Mouse (Mus musculus) MEL-GATA-1-ER (cell line): ENCODE results near the gene Mcpt2.
A peak's percentile ranks its signal among the peaks of the same experiment; 100 is the strongest.
"Not testable (repeated sequence)": the region's sequence is repeated elsewhere in the genome, so short reads cannot be mapped to it uniquely, and the experiment has no call there.

Experiments used
- DNase-seq: peaks from one replicate; pipeline ENCODE4 v3.0.0-alpha.2; 2012; ENCODE audit warnings: low read depth; ENCODE audit errors: extremely low read depth

Gene Mcpt2

GRCm38 (mm10) chr14:56041792-56042191 is at the start of gene Mcpt2:
Mcpt2 (plus strand) TSS chr14:56042041.
- peak; percentile 58 for DNase-seq

DNA sequence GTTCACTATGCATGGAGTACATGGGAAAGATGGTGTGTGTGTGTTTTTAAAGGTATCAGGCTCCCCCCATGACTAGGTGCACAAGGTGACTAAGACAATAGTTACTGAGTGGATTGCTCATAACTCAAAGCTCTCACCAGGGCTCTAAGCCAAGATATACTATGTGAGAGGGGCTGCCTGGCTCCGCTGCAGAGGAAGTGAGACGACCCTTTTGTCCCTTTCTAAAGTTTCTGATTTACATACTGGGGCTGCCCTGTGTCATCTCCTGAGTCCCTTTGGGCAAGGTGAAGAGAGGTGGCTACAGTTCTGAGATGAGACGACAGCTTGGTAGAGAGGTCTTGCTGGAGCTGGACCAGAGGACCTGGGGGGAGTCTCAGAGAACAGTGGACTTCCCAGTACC is 28.7 kb upstream of the Mcpt2 start:
- DNase-seq = no peak

GRCm38 (mm10) chr14:56013924-56014323 is 27.9 kb upstream of the Mcpt2 start:
- peak; percentile 74 for DNase-seq

DNA sequence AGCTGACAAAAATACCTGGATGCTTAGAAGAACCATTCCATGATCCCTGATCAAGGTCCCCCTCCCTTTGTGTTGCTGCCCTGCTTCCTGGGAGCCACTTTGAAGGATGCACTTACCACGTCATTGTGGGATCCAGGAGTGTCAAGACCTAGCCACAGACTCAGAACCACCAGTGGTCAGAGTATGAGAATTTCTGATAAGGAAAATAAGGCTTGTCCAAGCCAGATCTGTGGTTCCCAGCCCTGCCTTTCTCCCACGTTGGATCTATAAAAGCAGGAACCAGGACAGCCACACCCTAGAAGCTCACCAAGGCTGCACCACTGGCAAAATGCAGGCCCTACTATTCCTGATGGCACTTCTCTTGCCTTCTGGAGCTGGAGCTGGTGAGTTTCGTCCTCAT is 24.2 kb upstream of the Mcpt2 start, which contains the start of gene Mcpt1:
TSS of gene Mcpt1 (plus strand) at position 301 of the 400 bp plus-strand sequence.
- DNase-seq = not testable (repeated sequence)

DNA sequence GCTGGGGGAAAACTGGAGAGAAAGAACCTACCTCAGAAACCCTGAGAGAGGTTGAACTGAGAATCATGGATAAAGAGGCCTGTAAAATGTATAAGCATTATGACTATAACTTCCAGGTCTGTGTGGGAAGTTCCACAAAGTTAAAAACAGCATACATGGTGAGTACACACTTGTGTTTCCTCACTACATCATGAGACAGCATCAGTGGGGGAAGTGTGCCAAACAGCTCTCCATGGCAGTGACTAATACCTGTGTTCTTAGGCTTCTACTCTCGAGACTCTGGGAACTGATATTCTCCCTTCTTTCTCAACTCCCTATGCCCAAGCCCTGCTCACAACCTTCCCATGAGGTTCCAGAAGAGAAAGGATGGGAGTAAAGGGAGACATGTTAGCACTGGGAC is 22.4 kb upstream of the Mcpt2 start:
- no peak for DNase-seq

- DNase-seq = not testable (repeated sequence)
Measured at GRCm38 (mm10) chr14:56021305-56021704, 20.5 kb upstream of the Mcpt2 start.

DNA sequence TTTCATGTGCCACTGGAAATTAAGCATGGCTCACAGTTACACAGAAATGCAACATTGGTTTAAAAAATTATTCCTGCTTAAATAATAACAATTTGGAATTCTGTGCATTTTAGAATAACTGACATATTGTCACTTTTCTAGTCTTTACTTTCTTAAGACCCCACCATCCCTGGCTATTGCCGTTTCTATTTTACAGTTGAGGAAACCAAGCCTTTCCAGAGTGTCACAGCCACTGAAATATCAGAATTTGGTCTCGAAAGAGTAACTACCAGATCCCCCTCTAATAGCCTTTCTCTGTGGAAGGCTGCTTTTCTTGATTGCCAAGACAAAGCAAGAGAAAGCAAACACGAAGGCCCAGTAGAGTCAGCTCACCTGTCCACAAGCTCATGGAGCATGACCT is 11.4 kb upstream of the Mcpt2 start, which contains the start of gene Mcpt9:
TSS of gene Mcpt9 (minus strand) at position 101 of the 400 bp plus-strand sequence.
- DNase-seq = not testable (repeated sequence)

GRCm38 (mm10) chr14:56034433-56034832 is 7.4 kb upstream of the Mcpt2 start:
- DNase-seq = no peak

- DNase-seq = peak; percentile 19
Measured at GRCm38 (mm10) chr14:56055408-56055807, 13.6 kb downstream of the Mcpt2 start.

DNA sequence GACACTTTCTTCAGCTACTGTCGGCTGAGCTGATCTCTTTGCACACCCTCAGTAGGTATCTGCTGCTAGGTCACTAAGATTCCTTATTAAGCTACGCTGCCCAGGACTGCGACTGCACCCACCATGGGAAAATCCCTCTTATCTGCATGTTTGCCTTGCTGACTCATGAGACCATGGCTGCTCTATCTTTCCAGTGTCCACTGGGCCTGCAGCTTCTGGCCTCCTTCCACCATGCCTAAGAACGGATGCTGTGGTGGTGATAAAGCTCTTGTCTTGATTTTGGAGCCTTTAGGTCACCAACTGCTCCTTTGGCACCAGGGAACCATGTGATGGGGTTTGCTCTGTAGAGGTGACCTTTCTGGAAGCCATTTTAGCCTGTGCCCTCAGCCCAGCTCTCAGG is 15.9 kb downstream of the Mcpt2 start:
- no peak for DNase-seq

DNA sequence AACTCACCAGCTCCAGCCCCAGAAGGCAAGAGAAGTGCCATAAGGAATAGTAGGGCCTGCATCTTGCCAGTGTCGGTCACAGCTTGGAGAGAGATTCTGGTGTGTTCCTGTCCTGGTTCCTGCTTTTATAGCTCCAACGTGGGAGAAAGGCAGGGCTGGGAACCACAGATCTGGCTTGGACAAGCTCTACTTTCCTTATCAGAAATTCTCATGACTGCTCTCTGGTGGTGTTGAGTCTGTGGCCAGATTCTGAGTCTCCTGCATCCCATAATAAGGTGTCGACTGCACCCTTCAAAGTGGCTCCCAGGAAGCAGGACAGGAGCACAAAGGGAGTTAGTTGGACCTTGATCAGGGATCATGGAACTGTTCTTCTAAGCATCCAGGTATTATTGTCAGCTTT is 20.4 kb downstream of the Mcpt2 start, which contains the start of gene Mcpt4:
TSS of gene Mcpt4 (minus strand) at position 101 of the 400 bp plus-strand sequence.
- DNase-seq = not testable (repeated sequence)

GRCm38 (mm10) chr14:56082016-56082415 is 40.2 kb downstream of the Mcpt2 start:
- no peak for DNase-seq

DNA sequence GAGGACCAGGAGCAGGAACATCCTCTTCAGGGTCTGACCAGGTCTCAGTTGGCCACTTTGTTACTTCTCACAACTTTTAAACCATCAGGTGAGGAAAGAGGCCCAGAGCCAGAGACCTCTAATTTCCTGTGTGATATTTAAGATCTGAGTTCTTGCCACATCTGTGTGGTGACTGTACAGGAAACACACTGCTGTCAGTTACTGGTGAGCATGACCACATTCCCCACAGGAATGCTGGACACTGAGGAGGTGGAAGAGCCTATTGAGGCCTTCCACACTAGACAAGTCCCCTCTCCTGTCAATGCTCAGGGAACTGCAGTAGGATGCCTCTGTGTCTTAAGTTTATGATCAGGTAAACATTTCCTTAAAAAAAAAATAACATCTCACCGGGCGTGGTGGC is 43.3 kb downstream of the Mcpt2 start, which contains the start of gene Mcpt8:
TSS of gene Mcpt8 (minus strand) at position 107 of the 400 bp plus-strand sequence.
- DNase-seq = no peak

DNA sequence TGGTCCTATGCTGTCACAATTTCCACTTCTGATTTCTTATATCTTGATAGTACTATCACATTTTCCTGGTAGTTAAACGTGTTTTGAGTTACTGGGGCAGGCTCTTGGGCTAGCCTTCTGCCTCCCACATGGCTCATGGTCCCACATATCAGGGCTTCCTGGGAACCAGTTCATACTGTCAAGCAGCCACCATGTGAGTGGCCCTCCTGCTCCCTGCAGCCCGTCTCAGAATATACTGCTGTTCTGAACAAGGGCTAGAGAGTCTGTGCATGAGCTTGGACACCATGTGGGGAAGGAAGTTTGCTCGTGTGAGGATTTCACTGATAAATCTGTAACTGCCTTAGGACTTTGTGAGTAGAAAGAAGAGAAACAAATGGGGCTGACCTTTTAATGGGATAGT is 44.9 kb downstream of the Mcpt2 start:
- DNase-seq = no peak

GRCm38 (mm10) chr14:56093353-56093752 is 51.5 kb downstream of the Mcpt2 start:
- no peak for DNase-seq
